Mouse (Mus musculus) midbrain, embryonic 11.5 days (tissue): ENCODE results near the gene Psap. TPM values are rescaled to one million over a fixed set of nuclear protein-coding genes. Genes with fewer than 3 reads are reported as not detected.

Experiments used
- ATAC-seq: fragments of 200-750 bp; cut with Nextera tagmentation; 2 replicates; pipeline ENCODE4 v1.8.0; 2017; ENCODE audit warnings: moderate TSS enrichment, moderate library complexity; ENCODE audit not compliant: low FRiP score
- DNase-seq: peaks from one replicate; pipeline ENCODE4 v3.0.0; 2015; ENCODE audit warnings: low spot score; ENCODE audit errors: missing footprints
- H3K27ac ChIP-seq: fragments of 300-500 bp; sonication (generic); 2 replicates; pipeline ENCODE4 v1.5.1; 2014; ENCODE audit warnings: low read depth, low read length
- H3K27me3 ChIP-seq: fragments of 300-500 bp; sonication (generic); 2 replicates; pipeline ENCODE4 v1.6.1; 2014; ENCODE audit warnings: mild to moderate bottlenecking, low read length, moderate library complexity, mixed read lengths; ENCODE audit not compliant: control insufficient read depth, insufficient read depth
- H3K36me3 ChIP-seq: fragments of 300-500 bp; sonication (generic); 2 replicates; pipeline ENCODE4 v1.6.1; 2014; ENCODE audit warnings: mild to moderate bottlenecking, low read length, moderate library complexity, mixed read lengths; ENCODE audit not compliant: control insufficient read depth, insufficient read depth
- H3K4me1 ChIP-seq: fragments of 300-500 bp; sonication (generic); 2 replicates; pipeline ENCODE4 v1.6.1; 2014; ENCODE audit warnings: low read length; ENCODE audit not compliant: control insufficient read depth, insufficient read depth
- H3K4me2 ChIP-seq: fragments of 300-500 bp; sonication (generic); 2 replicates; pipeline ENCODE4 v1.6.1; 2014; ENCODE audit warnings: mild to moderate bottlenecking, moderate library complexity
- H3K4me3 ChIP-seq: fragments of 300-500 bp; sonication (generic); 2 replicates; pipeline ENCODE4 v1.5.1; 2014; ENCODE audit warnings: low read depth, low read length
- H3K9ac ChIP-seq: fragments of 300-500 bp; sonication (generic); 2 replicates; pipeline ENCODE4 v1.6.1; 2014; ENCODE audit warnings: low read length
- H3K9me3 ChIP-seq: fragments of 300-500 bp; sonication (generic); 2 replicates; pipeline ENCODE4 v1.6.1; 2016; ENCODE audit warnings: low read length; ENCODE audit not compliant: control insufficient read depth
- WGBS: fragments of 180-500 bp; shearing (Covaris S2); extraction: QIAGEN DNeasy Blood & Tissue Kit; methylation state at CpG from one replicate; pipeline ENCODE4 v1.1.7; 2014; 5-methylcytosine and 5-hydroxymethylcytosine counted together
- polyA plus RNA-seq: library from polyadenylated mRNA; unstranded; fragments of >200 nt; fragmentation: Nextera tagmentation; extraction: Ambion mirVana; gene quantifications from 2 replicates; pipeline ENCODE4 v1.2.1, GENCODE M21; 2014

The Psap gene
- polyA plus RNA-seq, 1 experiment from 2014 or later, result 77.3 TPM

DNA sequence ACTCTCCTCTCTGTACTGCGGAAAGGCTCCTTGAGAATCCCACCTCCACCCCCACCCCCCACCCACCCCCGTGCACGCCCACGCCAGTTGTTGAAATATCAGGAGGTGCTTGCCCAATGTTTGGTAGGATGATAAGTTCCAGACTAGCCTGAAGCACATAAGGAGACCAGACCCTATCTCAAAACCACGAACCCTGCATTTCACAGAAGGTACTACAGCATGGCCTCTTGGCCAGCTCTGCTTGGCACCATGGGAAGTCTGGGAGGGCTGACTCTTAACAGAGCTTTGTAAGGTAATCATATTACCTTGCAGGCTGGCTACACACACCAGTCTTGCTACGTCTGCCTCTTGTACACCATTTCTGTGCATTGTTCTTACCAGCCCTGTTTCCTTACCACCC is 5.2 kb upstream of the Psap start:
- Histone ChIP-seq H3K9ac (no peak overlapping the region), H3K27me3 (no peaks in the 10 kb centered on the region), H3K27ac (no peak overlapping the region), H3K4me3 (no peak overlapping the region), H3K36me3 (no peaks in the 10 kb centered on the region), H3K4me2 (no peak overlapping the region), H3K9me3 (no peaks in the 10 kb centered on the region), H3K4me1 (no peaks in the 10 kb centered on the region)
- 70% methylated on average over 6 of the region's 6 CpGs for WGBS
- DNase-seq (no peak), ATAC-seq (no peak)

DNA sequence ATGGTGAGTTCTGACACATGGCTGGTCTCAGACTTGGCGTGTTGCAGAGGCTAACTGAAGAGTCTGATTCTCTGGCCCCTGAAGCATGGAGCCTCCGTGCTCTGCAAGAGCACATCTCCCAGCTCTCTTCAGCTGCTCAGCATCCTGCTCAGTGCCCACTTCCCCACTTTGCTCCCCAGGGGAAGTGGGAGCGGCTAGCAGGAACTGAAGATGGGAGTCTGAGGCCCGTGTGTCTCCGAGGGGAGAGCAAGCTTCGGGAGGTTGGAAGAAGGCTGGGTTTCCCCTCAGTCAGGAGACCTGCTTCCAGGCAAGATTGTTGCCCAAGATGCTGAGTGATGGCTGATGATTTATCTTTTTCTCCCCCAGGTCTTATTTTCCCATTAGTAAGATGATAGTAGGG is 4.0 kb upstream of the Psap start:
- H3K27ac ChIP-seq, result no peak overlapping the region
- no peaks in the 10 kb centered on the region for H3K9me3 ChIP-seq
- H3K4me2 ChIP-seq, result no peak overlapping the region
- no peak overlapping the region for H3K9ac ChIP-seq
- 84% methylated on average over 6 of the region's 6 CpGs for WGBS
- H3K27me3 ChIP-seq, result no peaks in the 10 kb centered on the region
- no peak for DNase-seq
- ATAC-seq, result no peak
- H3K4me1 ChIP-seq, result peaks cover 5% of the 10 kb centered on the region
- no peaks in the 10 kb centered on the region for H3K36me3 ChIP-seq
- H3K4me3 ChIP-seq, result no peak overlapping the region

- WGBS, result 11% methylated on average over 13 of the region's 13 CpGs
- no peak for ATAC-seq
- no peak for DNase-seq
Measured at GRCm38 (mm10) chr10:60278006-60278399, 576 bp downstream of the Psap start.

DNA sequence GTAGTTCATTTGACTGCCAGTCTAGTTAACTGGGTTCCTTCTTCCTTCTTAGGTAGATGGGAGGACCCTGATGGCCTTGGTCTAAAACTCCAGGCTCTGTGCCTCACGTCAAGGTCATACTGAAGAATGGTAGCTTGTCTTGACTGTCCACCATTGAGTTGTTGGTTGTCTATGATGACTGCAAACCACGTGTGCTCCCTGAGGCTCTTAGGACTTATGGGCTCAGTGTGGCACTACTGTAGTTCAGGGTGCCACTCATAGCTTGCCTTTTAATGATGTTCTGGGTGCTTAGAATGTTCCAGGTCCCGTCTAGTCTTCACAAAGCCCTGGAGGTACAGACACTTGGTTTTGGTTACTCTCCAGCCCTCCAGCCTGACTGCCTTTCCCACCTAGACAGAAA is 1.4 kb downstream of the Psap start:
- H3K9me3 ChIP-seq, result no peaks in the 10 kb centered on the region
- H3K27me3 ChIP-seq, result no peaks in the 10 kb centered on the region
- ATAC-seq (no peak), DNase-seq (no peak)
- H3K36me3 ChIP-seq, result no peaks in the 10 kb centered on the region
- H3K4me1 ChIP-seq, result peaks cover 41% of the 10 kb centered on the region
- H3K4me2 ChIP-seq, result peak overlapping the region; percentile 95
- H3K9ac ChIP-seq, result peak overlapping the region; percentile 12
- no peak overlapping the region; the same call in 1 of the 2 replicates for H3K4me3 ChIP-seq
- 86% methylated on average over 3 of the region's 3 CpGs for WGBS
- no peak overlapping the region for H3K27ac ChIP-seq

More at GRCm38 (mm10) chr10:60278006-60278399, 576 bp downstream of the Psap start:
- peak overlapping the region; percentile 84 for H3K9ac ChIP-seq
- no peaks in the 10 kb centered on the region for H3K9me3 ChIP-seq
- H3K4me2 ChIP-seq, result peak overlapping the region; percentile 95
- no peaks in the 10 kb centered on the region for H3K36me3 ChIP-seq
- H3K4me3 ChIP-seq, result peak overlapping the region; percentile 63
- H3K27ac ChIP-seq, result no peak overlapping the region; the same call in 1 of the 2 replicates
- H3K4me1 ChIP-seq, result peaks cover 36% of the 10 kb centered on the region
- no peaks in the 10 kb centered on the region for H3K27me3 ChIP-seq

GRCm38 (mm10) chr10:60279290-60279940 is 2.0 kb downstream of the Psap start:
- Histone ChIP-seq H3K4me1 (peaks cover 48% of the 10 kb centered on the region), H3K4me2 (peak overlapping the region; percentile 95), H3K36me3 (no peaks in the 10 kb centered on the region), H3K27ac (no peak overlapping the region), H3K9me3 (no peaks in the 10 kb centered on the region), H3K9ac (peak overlapping the region; percentile 12; the same call in 1 of the 2 replicates), H3K4me3 (no peak overlapping the region), H3K27me3 (no peaks in the 10 kb centered on the region)
- no peak for ATAC-seq
- 79% methylated on average over 8 of the region's 8 CpGs for WGBS
- no peak for DNase-seq

DNA sequence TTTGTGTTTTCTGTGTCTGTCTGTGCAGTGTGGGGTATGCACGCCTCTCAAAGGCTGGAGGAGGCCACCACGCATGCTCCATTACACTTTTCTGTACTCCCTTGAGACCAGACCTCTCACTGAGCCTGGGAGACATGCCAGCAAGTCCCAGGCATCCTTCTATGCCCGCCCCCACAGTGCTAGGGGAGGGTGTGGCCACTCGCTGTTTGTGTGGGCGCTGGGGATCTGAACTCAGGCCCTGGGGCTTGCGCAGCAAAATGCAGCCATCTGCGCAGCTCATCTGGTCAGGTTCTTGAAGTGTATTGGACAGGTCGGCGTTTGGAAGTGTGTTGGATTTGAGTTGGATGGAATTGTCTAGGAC is 2.5 kb downstream of the Psap start:
- Histone ChIP-seq H3K27me3 (no peaks in the 10 kb centered on the region), H3K4me2 (no peak overlapping the region), H3K36me3 (no peaks in the 10 kb centered on the region), H3K9me3 (no peaks in the 10 kb centered on the region), H3K9ac (no peak overlapping the region), H3K27ac (no peak overlapping the region), H3K4me1 (peaks cover 53% of the 10 kb centered on the region), H3K4me3 (no peak overlapping the region)
- no peak for DNase-seq
- no peak for ATAC-seq
- WGBS, result 93% methylated on average over 9 of the region's 9 CpGs

- H3K4me3 ChIP-seq, result no peak overlapping the region
- H3K4me1 ChIP-seq, result peaks cover 57% of the 10 kb centered on the region
- no peak for ATAC-seq
- DNase-seq, result no peak
- H3K9ac ChIP-seq, result no peak overlapping the region
- no peaks in the 10 kb centered on the region for H3K9me3 ChIP-seq
- 95% methylated on average over 6 of the region's 6 CpGs for WGBS
- no peak overlapping the region for H3K4me2 ChIP-seq
- no peaks in the 10 kb centered on the region for H3K36me3 ChIP-seq
- H3K27ac ChIP-seq, result no peak overlapping the region
- H3K27me3 ChIP-seq, result no peaks in the 10 kb centered on the region
Measured at GRCm38 (mm10) chr10:60280353-60280752, 2.9 kb downstream of the Psap start.

- 92% methylated on average over 9 of the region's 9 CpGs for WGBS
- H3K4me2 ChIP-seq, result no peak overlapping the region
- peaks cover 69% of the 10 kb centered on the region for H3K4me1 ChIP-seq
- no peaks in the 10 kb centered on the region for H3K27me3 ChIP-seq
- H3K27ac ChIP-seq, result no peak overlapping the region
- ATAC-seq (no peak), DNase-seq (peak; percentile 10)
- H3K9me3 ChIP-seq, result no peaks in the 10 kb centered on the region
- no peaks in the 10 kb centered on the region for H3K36me3 ChIP-seq
- H3K9ac ChIP-seq, result no peak overlapping the region
- H3K4me3 ChIP-seq, result no peak overlapping the region
Measured at GRCm38 (mm10) chr10:60281571-60282050, 4.2 kb downstream of the Psap start.

DNA sequence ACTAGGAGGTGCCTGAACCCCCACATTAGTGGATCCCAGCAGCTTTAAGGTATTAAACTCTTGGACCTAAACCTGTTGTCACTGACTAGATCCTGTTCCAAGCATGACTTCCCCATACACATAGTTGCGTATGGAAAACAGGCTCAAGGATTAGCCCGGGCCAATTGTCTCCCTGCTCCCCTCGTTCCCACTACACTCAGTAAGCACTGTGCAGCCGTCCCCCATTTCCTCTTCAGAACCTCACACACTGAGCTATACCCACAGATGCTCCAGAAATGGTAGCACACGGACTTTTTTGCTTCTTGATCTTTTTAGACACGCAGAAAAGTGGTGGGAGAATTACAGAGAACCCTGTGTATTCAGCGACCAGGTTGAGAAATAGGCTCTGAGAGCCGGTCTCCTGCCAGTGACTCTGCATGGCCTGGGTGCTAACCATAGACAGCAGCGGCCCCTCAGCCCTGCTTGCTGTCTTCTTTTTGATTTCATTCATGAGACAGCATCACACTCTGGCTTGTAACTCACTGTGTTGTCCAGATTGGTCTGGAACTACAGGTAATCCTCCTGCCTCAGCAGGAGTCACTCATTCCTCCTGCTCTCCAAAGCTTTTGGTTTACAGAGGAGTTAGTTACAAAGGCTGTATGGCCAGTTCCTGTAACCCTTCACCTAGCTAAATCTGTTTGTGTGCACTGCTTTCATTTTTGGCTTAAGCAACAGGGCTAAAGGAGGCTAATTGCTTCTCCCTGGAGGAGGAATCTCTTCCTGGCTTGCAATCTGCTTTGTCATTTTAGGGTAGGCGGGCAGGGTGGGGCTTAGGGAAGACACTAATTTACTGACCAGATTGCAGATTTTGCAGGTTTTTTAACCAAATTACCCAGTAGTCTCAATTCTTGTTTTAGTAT is 4.9 kb downstream of the Psap start:
- ATAC-seq (no peak), DNase-seq (peak; percentile 54)
- Histone ChIP-seq H3K4me1 (peaks cover 71% of the 10 kb centered on the region), H3K36me3 (no peaks in the 10 kb centered on the region), H3K9ac (no peak overlapping the region), H3K4me3 (no peak overlapping the region), H3K27ac (no peak overlapping the region), H3K4me2 (no peak overlapping the region), H3K27me3 (no peaks in the 10 kb centered on the region), H3K9me3 (no peaks in the 10 kb centered on the region)
- 75% methylated on average over 10 of the region's 10 CpGs for WGBS
